19 mouse cellular contexts compared by ENCODE assay signal in the genomic region with DNA sequence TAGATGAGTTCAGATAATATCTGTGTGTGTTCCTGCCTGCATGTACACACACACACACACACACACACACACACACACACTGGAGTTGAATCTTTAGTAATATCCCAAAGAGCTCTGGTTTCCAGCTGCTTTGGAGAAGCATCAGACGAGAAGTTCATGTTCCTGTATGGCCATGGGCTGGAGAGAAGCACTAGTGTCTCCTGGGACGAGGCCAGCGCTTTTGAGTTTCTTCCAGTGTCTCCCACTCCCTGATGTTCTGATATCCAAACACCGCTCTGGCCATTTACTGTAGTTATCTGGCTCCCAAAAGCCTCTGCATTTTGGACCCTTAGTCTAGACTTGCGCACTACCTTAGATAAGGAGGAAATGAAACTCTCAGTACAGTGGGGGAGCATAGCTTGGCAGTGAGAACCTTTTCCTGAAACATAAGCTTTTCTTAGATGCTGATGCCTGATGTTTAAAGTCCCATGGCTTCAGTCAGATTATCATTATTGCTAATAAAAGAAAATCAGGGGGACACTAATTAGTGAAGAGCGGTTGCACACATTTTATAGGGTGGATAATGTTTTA.
DNase-seq lines count a peak whose midpoint lies in the region; ATAC-seq lines count a peak whose summit lies in the region.
"Had no signal": no experiment of that assay in that cellular context is flagged by ENCODE, and none has a peak within 500 bp of the region (broad histone marks: within the 10 kb centered on the region; RNA-seq: fewer than 3 reads in every experiment).

No protein-coding gene starts in this region.

- DNase-seq in heart, adult 18-20 months: peak; percentile 32 to 47
- DNase-seq in urinary bladder, postnatal 4 days (ENCODE audit: low spot score in 2 of 2): peak; percentile 35 to 60
- DNase-seq in urinary bladder, postnatal 25 days (ENCODE audit: low spot score): no peak
- peak; percentile 60 for DNase-seq in testis, postnatal 14 days (ENCODE audit: low spot score)
- no peak for DNase-seq in frontal cortex, postnatal 25 days (ENCODE audit: low spot score in 2 of 2)
- DNase-seq in cerebellum, adult 9-11 months: no peak
- DNase-seq: embryo, embryonic 11 days; kidney, adult 11 months; kidney, postnatal 14 days; liver, embryonic 13.5 days; thymus, adult 2 months had no signal

- no peak overlapping the region for H3K4me3 ChIP-seq in heart, embryonic 11.5 days (ENCODE audit: low read depth, low read length)
- H3K4me3 ChIP-seq: embryonic facial prominence, embryonic 15.5 days; heart, embryonic 15.5 days; hindbrain, embryonic 15.5 days; left cerebral cortex, adult 2 months; liver, embryonic 13.5 days had no signal

- 65% methylated on average over 6 of the region's 6 CpGs for WGBS in heart, embryonic 11.5 days (ENCODE audit: insufficient replicate concordance)

- no peak overlapping the region for H3K27ac ChIP-seq in heart, embryonic 11.5 days (ENCODE audit: low read depth, low read length)
- H3K27ac ChIP-seq: embryonic facial prominence, embryonic 15.5 days; heart, embryonic 15.5 days; hindbrain, embryonic 15.5 days; left cerebral cortex, adult 2 months; liver, embryonic 13.5 days had no signal

- H3K4me1 ChIP-seq in heart, embryonic 11.5 days (ENCODE audit: control insufficient read depth, insufficient read depth, low read length): no peaks in the 10 kb centered on the region
- H3K4me1 ChIP-seq: hindbrain, embryonic 15.5 days; liver, embryonic 13.5 days had no signal

- no peaks in the 10 kb centered on the region for H3K27me3 ChIP-seq in heart, embryonic 11.5 days (ENCODE audit: control insufficient read depth, insufficient read depth, low read length)
- H3K27me3 ChIP-seq: embryonic facial prominence, embryonic 15.5 days; heart, embryonic 15.5 days; hindbrain, embryonic 15.5 days; liver, embryonic 13.5 days; Patski had no signal

- no peaks in the 10 kb centered on the region for H3K36me3 ChIP-seq in heart, embryonic 11.5 days (ENCODE audit: control insufficient read depth, insufficient read depth, low read length)
- H3K36me3 ChIP-seq: embryonic facial prominence, embryonic 15.5 days; heart, embryonic 15.5 days; hindbrain, embryonic 15.5 days; liver, embryonic 13.5 days had no signal

- no peaks in the 10 kb centered on the region for H3K9me3 ChIP-seq in heart, embryonic 11.5 days (replicated peaks; ENCODE audit: control insufficient read depth, low read length)
- H3K9me3 ChIP-seq: embryonic facial prominence, embryonic 15.5 days; heart, embryonic 15.5 days; hindbrain, embryonic 15.5 days; liver, embryonic 13.5 days had no signal

- ATAC-seq in heart, embryonic 11.5 days (replicated peaks; ENCODE audit: insufficient number of reproducible peaks, low FRiP score, low TSS enrichment): no peak
- 0 out of 2 replicates have a peak, but pooled peaks have one; percentile 26 for ATAC-seq in neutrophil, adult 5-6 weeks (ENCODE audit: extremely low read depth, insufficient number of reproducible peaks, low FRiP score, poor library complexity, severe bottlenecking)
- ATAC-seq: lung, postnatal 0 days; Patski had no signal

- H3K9ac ChIP-seq in heart, embryonic 11.5 days (ENCODE audit: low read depth, low read length): no peak overlapping the region
- H3K9ac ChIP-seq: embryonic facial prominence, embryonic 15.5 days; heart, embryonic 15.5 days; hindbrain, embryonic 15.5 days; liver, embryonic 13.5 days had no signal

- H3K4me2 ChIP-seq in heart, embryonic 11.5 days: no peak overlapping the region
- H3K4me2 ChIP-seq: embryonic facial prominence, embryonic 15.5 days; heart, embryonic 15.5 days; hindbrain, embryonic 15.5 days; liver, embryonic 13.5 days had no signal

Comparison
In these comparisons a context has a peak if more than half of its experiments do, and no peak if none do; other contexts are left out.
1. DNase-seq: peak in heart, adult 18-20 months (2 of 2), urinary bladder, postnatal 4 days (2 of 2) and testis, postnatal 14 days (single experiment); none in urinary bladder, postnatal 25 days (single experiment), frontal cortex, postnatal 25 days (0 of 2) and cerebellum, adult 9-11 months (single experiment).